Mouse (Mus musculus) testis, postnatal 14 days (tissue): ENCODE measurements around the gene Sidt2.

Source experiments
- DNase-seq: peaks from one replicate; pipeline ENCODE4 v3.0.0; 2021; ENCODE audit warnings: low spot score

Gene Sidt2

DNA sequence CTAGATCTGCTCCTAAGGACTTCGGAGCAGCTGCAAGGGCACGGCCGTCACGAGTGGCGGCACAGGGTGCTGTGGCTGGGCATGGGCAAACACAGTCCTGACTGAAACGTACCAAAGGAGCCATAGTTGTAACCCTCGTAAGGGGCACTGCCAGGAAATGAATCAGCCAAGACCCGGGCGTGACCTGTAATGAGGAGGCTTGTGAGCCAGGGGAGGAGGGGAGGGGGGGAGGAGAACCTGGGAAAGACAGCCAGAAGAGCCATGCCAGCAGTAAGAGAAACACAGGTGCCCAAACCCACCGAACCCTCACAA is 8.2 kb downstream of the Sidt2 start:
- DNase-seq: no peak

DNA sequence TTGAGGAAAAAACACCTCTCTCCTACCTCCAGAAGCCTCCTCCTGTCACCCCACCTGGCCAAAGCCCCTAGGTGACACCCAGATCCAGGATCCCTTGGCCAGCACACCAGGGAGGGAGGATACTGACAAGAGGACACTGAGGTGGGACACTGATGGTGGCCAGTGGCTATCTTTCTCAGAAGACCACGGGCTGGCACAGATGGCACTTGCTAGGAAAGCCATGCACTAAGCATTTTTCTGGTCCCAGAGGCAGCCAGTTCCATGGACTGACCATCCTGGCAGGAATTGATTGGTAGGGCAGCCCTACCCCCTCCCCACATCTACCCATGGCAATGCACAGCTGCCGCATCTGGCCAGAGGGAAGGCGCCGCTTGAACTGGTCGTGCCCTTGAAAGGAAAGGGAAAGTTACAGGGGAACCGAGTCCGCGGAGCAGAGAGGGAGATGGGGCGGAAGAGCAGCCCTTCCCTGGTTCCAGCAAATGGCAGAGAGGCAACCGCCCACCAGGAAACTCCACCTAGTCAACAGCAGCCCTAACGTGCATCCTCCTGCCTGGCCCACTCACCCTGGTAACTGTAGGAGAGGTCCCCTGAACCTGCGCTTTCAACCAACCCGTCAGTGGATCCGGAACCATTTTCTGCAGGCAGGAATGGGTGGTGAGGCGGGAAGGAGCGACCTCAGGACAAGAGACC is 8.7 kb downstream of the Sidt2 start:
- DNase-seq: no peak

- DNase-seq: no peak
Measured at GRCm38 (mm10) chr9:45945721-45946120, 9.3 kb downstream of the Sidt2 start.

DNA sequence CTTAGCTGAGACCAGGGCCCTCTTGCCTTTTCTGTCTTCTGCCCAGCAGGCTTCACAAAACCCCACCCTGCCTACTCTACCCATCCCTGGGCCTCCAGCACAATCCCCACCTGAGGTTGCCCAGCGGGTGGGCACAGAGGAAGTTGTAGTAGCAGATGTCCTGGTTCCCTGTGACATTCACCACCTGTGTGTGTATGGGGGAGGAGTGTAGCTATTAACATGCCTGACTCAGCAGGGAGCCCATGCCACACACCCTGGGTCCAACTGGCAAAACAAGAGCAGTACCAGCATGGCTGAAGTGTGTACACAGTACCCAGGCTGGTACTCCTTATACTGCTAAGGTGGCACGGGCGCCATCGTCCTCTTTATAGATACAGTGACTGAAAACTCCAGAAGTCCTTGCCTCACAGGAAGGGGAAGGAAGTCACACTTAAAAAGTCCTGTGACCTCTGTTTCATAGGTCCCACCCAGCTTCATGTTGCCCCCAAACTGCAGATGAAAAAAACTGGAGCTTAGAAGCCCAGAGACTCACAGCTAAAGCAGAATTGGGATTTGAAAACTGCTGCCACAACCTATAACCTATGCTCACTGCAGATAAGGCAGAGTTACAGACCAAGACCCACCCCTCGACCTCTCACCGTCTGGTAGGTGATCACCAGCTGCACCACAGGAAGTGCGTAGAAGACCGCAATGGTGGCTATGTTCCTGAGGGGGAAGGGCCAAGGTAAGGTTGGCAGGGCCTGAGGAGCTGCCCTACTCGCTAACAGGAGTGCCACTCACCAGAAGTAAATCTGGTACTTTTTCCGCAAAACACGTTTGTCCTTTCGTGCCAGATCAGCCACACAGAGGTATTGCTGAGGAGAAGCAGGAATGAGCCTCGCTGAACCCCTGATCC is 10.3 kb downstream of the Sidt2 start:
- DNase-seq: no peak

- no peak for DNase-seq
Measured at GRCm38 (mm10) chr9:45943628-45944505, 11.2 kb downstream of the Sidt2 start.

DNA sequence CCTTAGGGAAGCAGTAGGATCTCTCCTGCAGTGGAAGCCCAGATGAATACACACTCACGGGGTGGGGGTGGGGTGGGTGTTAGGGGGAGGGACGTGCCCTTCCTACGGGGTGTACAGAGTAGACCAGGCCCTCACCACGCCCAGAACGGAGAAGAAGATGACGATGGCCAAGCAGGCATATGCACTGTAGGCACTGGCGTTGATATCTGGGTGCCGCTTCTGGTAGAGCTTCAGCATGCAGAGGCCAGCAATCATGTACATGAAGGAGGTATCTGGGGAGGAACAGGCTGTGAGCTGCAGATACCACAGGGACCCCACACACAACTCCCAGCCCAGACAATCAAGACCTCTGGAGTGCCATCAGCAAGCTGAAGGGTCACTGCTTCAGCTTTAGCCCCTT is 12.1 kb downstream of the Sidt2 start:
- DNase-seq: no peak

DNA sequence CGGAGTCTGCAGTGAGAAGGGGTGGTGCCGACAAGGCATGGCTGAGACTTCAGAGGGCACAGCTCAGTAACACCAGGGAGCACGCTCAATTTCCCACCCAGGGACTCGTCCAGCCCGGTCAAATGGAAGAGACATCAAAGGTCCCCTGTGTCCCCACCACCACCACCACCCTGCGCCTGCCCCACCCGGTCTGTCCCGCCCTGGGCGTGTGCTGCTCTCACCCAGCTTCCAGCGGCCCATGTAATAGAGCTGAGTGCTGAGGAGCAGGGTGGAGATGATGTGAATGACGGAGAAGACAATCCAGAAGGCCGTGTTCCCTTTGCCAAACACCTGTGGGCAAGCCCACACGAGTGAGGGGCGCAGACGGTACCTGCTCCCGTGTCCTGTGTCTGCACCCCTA is 12.6 kb downstream of the Sidt2 start:
- no peak for DNase-seq

DNA sequence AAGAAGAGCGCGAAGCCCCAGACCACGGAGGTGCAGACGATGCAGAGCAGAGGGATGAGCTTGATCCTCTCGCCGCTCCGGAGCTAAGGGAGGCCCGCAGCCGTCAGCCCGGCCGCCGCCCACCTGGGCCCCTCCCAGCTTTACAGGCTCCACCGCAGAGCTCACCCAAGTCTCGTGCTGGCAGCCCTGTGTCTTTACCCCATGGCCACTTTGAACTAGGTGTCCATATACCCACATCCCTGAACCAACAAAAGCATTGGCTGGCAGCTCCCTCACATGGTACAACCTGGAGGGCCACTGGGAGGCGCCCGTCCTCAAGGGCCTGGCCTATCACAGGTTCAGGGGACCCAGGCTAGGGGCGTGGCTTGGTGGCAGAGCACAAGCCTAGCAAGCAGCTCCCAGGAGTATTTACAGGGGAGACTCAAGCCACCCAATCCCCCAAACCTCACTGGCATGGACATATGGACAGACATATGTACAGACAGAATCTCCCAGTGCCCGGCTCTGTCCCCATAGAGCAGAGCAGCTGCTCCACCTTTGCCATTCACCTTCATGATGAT is 13.6 kb downstream of the Sidt2 start:
- no peak for DNase-seq

- no peak for DNase-seq
Measured at GRCm38 (mm10) chr9:45939794-45940193, 15.3 kb downstream of the Sidt2 start.

DNA sequence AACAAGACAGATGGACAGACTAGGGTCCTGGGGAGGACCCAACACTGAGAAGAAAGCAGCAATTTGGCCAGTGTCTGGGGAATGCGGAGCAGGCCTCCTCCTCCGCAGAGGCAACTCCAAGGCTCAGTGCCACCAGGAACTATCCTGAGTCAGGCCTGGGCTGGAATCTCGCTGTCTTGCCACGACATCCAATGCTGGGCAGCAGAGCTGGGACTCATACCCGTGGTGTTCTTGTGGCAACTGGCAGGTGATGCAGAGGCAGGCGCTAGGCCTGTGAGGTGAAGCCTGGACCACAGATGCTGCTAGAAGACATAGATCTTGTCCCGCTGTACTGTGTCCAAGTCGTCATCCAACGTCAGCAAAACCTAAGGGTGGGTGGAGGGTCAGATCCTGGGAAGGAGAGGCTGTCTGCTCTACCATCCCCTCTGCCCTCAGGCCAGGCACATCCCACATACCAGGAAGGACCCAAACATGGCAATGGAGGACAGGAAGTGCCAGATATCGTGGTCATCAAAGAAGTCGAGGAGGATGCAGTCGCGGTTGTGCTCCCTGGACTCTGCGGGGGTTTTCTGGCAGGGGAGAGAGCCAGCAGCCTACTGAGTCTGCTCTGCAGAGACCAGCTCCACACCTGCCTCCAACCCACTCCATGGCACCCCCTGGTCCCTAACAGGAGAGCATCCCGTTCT is 16.0 kb downstream of the Sidt2 start:
- no peak for DNase-seq

GRCm38 (mm10) chr9:45938088-45938487 is 17.0 kb downstream of the Sidt2 start:
- DNase-seq: no peak

- DNase-seq: peak; percentile 58
Measured at GRCm38 (mm10) chr9:45936883-45937282, 18.2 kb downstream of the Sidt2 start.

GRCm38 (mm10) chr9:45935628-45936210 is 19.3 kb downstream of the Sidt2 start, which contains the start of gene Tagln:
TSS of gene Tagln (minus strand) at chr9:45936058.
- no peak for DNase-seq

- no peak for DNase-seq
Measured at GRCm38 (mm10) chr9:45932571-45933415, 22.3 kb downstream of the Sidt2 start.

DNA sequence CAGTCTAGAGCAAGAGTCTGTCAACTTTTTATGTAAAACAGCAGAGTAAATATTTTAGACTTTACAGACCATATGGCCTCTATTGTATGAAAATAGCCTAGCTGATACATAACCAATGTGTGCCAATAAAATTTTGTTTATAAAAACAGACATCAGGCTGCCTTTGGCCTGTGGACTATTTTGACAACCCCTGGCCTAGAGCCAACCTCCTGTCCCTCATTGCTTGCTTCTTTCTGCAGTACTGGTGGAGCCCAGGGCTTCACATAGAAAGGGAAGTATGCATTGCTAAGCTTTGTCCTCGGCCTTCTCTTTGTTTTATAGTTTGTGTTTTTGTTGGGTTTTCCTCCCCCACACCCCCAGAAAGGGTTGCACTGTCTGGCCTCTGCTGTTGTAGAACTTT is 23.1 kb downstream of the Sidt2 start:
- DNase-seq: no peak

GRCm38 (mm10) chr9:45929285-45929684 is 25.8 kb downstream of the Sidt2 start:
- DNase-seq: no peak

- no peak for DNase-seq
Measured at GRCm38 (mm10) chr9:45919895-45920294, 35.2 kb downstream of the Sidt2 start.

DNA sequence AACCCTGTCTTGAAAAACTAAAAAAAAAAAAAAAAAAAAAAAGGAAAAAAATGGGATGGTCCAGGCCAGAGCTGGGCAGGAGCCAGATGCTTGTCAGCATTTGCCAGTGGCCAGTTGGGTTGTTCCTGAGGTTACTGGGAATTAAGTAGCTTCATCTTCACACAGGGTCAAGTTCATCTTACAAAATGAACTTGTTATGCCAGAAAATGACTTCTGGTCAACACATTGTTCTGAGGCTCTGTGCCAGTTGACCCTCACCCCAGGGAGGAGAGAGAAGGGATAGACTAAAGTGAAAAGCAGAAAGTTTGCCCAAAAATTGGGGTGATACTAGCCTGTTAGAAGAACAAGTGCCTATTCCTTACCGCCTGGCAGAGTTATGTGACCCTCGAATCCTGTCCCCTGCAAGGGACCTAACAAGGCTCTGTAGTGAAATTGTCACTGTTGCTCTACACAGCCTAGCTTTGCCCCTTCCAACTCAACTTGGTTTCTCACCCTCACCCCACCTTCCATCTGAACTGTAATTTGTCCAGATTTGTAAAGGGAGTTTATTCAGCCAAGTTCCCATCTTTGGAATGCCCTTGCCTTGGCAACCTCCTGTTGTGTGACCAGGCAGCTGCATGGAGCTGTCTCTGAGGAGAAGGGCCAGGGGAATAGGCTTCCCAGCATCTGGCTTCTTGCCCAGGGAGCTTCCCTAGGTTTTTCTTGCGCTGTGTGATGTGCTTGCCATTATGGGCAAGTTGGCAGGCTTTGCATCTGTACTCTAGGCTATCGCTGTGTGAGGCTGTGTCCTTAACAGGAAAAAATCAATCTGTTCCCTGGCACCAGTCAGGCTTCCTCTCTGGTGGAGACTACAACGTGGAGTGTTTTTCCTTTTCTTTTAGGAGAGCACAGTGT is 37.8 kb downstream of the Sidt2 start:
- peak; percentile 59 for DNase-seq

DNA sequence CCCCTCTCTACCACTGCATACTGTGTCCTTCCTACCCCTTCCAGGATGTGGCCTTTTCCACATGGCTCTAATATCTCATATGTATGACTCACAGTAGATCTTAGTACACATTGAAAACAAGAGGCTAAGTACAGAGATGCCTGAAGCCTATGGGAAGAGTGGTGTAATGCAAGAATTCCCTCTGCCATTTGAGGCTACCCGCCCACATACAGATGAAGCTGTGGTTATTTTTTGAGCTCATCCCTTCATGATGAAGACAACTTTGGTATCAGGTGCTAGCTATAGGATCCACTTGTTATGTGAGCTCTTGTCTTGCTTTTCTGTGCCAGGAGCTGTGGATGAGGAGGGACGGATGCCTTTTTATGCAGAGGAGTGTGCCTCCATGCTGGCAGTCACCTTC is 39.4 kb downstream of the Sidt2 start:
- no peak for DNase-seq
